Mouse (Mus musculus): ENCODE measurements around the gene Pabpc4. TPM values are rescaled to one million over a fixed set of nuclear protein-coding genes. Genes with fewer than 3 reads are reported as not detected.
"Not testable (repeated sequence)": the region's sequence is repeated elsewhere in the genome, so short reads cannot be mapped to it uniquely, and the experiment has no call there.

Pabpc4 gene
- total RNA-seq, 2 experiments from 2014 or later, result 334 to 358 TPM

- intact Hi-C loops (cut with DNase I), result loop anchor here (5.0 kb wide), 1 partner anchor 132 kb away; no protein-coding TSS in a partner anchor
- no peak for DNase-seq (ENCODE audit: low spot score)
Observed at GRCm38 (mm10) chr4:123295516-123296147, 33.5 kb downstream of the Pabpc4 start.

- DNase-seq (ENCODE audit: low spot score), result no peak
- intact Hi-C loops (cut with DNase I), result loop anchor here (5.0 kb wide), 1 partner anchor 131 kb away; no protein-coding TSS in a partner anchor
Observed at GRCm38 (mm10) chr4:123296148-123296534, 34.0 kb downstream of the Pabpc4 start.

GRCm38 (mm10) chr4:123297195-123297960 lies 35.2 kb downstream of the Pabpc4 start:
- no peak for DNase-seq (ENCODE audit: low spot score)
- intact Hi-C loops (cut with DNase I), result loop anchor here (5.0 kb wide), 1 partner anchor 130 kb away; no protein-coding TSS in a partner anchor

- intact Hi-C loops (cut with DNase I), result loop anchor here (5.0 kb wide), 1 partner anchor 129 kb away; no protein-coding TSS in a partner anchor
- DNase-seq (ENCODE audit: low spot score), result no peak
Observed at GRCm38 (mm10) chr4:123298226-123298625, 36.1 kb downstream of the Pabpc4 start.

GRCm38 (mm10) chr4:123298980-123299670 lies 37.0 kb downstream of the Pabpc4 start:
- intact Hi-C loops (cut with DNase I), result loop anchor here (5.0 kb wide), 1 partner anchor 128 kb away; no protein-coding TSS in a partner anchor
- DNase-seq (ENCODE audit: low spot score), result no peak

GRCm38 (mm10) chr4:123305789-123306188 lies 43.6 kb downstream of the Pabpc4 start:
- DNase-seq (ENCODE audit: low spot score), result no peak
- intact Hi-C loops (cut with DNase I), result loop anchor here (5.0 to 10.0 kb wide), 4 partner anchors 37 to 369 kb away; partner anchors contain the start of gene Bmp8a

GRCm38 (mm10) chr4:123306999-123307398 lies 44.8 kb downstream of the Pabpc4 start:
- intact Hi-C loops (cut with DNase I), result loop anchor here (5.0 to 10.0 kb wide), 4 partner anchors 35 to 368 kb away; partner anchors contain the start of gene Bmp8a
- no peak for DNase-seq (ENCODE audit: low spot score)

GRCm38 (mm10) chr4:123308292-123308691 lies 46.1 kb downstream of the Pabpc4 start:
- no peak for DNase-seq (ENCODE audit: low spot score)
- intact Hi-C loops (cut with DNase I), result loop anchor here (5.0 to 10.0 kb wide), 4 partner anchors 34 to 367 kb away; partner anchors contain the start of gene Bmp8a

GRCm38 (mm10) chr4:123311845-123312244 lies 49.7 kb downstream of the Pabpc4 start:
- no peak for DNase-seq (ENCODE audit: low spot score)
- intact Hi-C loops (cut with DNase I), result no loop called here

GRCm38 (mm10) chr4:123313010-123313409 lies 50.9 kb downstream of the Pabpc4 start:
- intact Hi-C loops (cut with DNase I), result no loop called here
- no peak for DNase-seq (ENCODE audit: low spot score)

- intact Hi-C loops (cut with DNase I), result no loop called here
- DNase-seq (ENCODE audit: low spot score), result no peak
Observed at GRCm38 (mm10) chr4:123314497-123314896, 52.3 kb downstream of the Pabpc4 start.

- intact Hi-C loops (cut with DNase I); DNase-seq (ENCODE audit: low spot score): not testable (repeated sequence)
Observed at GRCm38 (mm10) chr4:123322910-123323309, 60.8 kb downstream of the Pabpc4 start.

GRCm38 (mm10) chr4:123323534-123323933 lies 61.4 kb downstream of the Pabpc4 start, which contains the start of gene Oxct2a:
TSS of gene Oxct2a (minus strand) at chr4:123323634.
- DNase-seq (ENCODE audit: low spot score), result no peak
- intact Hi-C loops (cut with DNase I), result no loop called here

GRCm38 (mm10) chr4:123326087-123326486 lies 63.9 kb downstream of the Pabpc4 start:
- intact Hi-C loops (cut with DNase I), result no loop called here
- no peak for DNase-seq (ENCODE audit: low spot score)

- intact Hi-C loops (cut with DNase I), result no loop called here
- DNase-seq (ENCODE audit: low spot score), result no peak
Observed at GRCm38 (mm10) chr4:123327630-123328029, 65.5 kb downstream of the Pabpc4 start.

GRCm38 (mm10) chr4:123328946-123329345 lies 66.8 kb downstream of the Pabpc4 start:
- intact Hi-C loops (cut with DNase I), result no loop called here
- DNase-seq (ENCODE audit: low spot score), result no peak

GRCm38 (mm10) chr4:123331326-123331725 lies 69.2 kb downstream of the Pabpc4 start:
- intact Hi-C loops (cut with DNase I), result no loop called here
- DNase-seq (ENCODE audit: low spot score), result no peak

GRCm38 (mm10) chr4:123331961-123332360 lies 69.8 kb downstream of the Pabpc4 start:
- intact Hi-C loops (cut with DNase I); DNase-seq (ENCODE audit: low spot score): not testable (repeated sequence)

GRCm38 (mm10) chr4:123333151-123333550 lies 71.0 kb downstream of the Pabpc4 start:
- no peak for DNase-seq (ENCODE audit: low spot score)
- intact Hi-C loops (cut with DNase I), result no loop called here

GRCm38 (mm10) chr4:123334177-123334576 lies 72.0 kb downstream of the Pabpc4 start:
- intact Hi-C loops (cut with DNase I), result no loop called here

More at GRCm38 (mm10) chr4:123334177-123334576, 72.0 kb downstream of the Pabpc4 start:
- DNase-seq (ENCODE audit: low spot score), result no peak
